Mouse (Mus musculus) MEL (cell line): ENCODE measurements around the gene Rnf213. TPM values are rescaled to one million over a fixed set of nuclear protein-coding genes. Genes with fewer than 3 reads are reported as not detected.

Experiments
- DNase-seq: peaks from one replicate; pipeline ENCODE4 v3.0.0; 2011; ENCODE audit warnings: low read depth, low spot score
- H3K27ac ChIP-seq: 2 replicates; pipeline ENCODE4 v1.5.1; 2012; ENCODE audit warnings: low read depth, mild to moderate bottlenecking, control low read depth, low read length, moderate library complexity; ENCODE audit not compliant: control insufficient read depth
- H3K27me3 ChIP-seq, 2 experiments: fragments of 150-350 bp in 1 of 2; sonication (generic) in 1 of 2; 2 replicates each; pipeline ENCODE4 v1.6.1; 2012; ENCODE audit warnings: low read length in 2 of 2, mild to moderate bottlenecking in 2 of 2, improper control_type of control experiment in 1 of 2, moderate library complexity in 1 of 2; ENCODE audit not compliant: insufficient read depth in 2 of 2, control insufficient read depth in 1 of 2
- H3K36me3 ChIP-seq, 2 experiments: 2 replicates each; pipeline ENCODE4 v1.6.1; 2012 to 2014; ENCODE audit warnings: low read length in 2 of 2, improper control_type of control experiment in 1 of 2, inconsistent platforms in 1 of 2, mild to moderate bottlenecking in 1 of 2; ENCODE audit not compliant: insufficient read depth in 2 of 2, control insufficient read depth in 1 of 2
- H3K4me1 ChIP-seq, 2 experiments: fragments of 150-350 bp in 1 of 2; sonication (generic) in 1 of 2; 2 replicates each; pipeline ENCODE4 v1.6.1; 2012; ENCODE audit warnings: low read length in 2 of 2, improper control_type of control experiment in 1 of 2, mild to moderate bottlenecking in 1 of 2; ENCODE audit not compliant: insufficient read depth in 2 of 2, control insufficient read depth in 1 of 2
- H3K4me3 ChIP-seq, 2 experiments: fragments of 150-350 bp in 1 of 2; sonication (generic) in 1 of 2; 2 replicates each; pipeline ENCODE4 v1.5.1; 2012; ENCODE audit warnings: low read depth in 2 of 2, low read length in 2 of 2, mild to moderate bottlenecking in 2 of 2, moderate library complexity in 2 of 2, control low read depth in 1 of 2, improper control_type of control experiment in 1 of 2; ENCODE audit not compliant: control insufficient read depth in 1 of 2, insufficient read depth in 1 of 2
- H3K79me2 ChIP-seq: 2 replicates; pipeline ENCODE4 v1.6.1; 2012; ENCODE audit warnings: mild to moderate bottlenecking, low read length, moderate library complexity; ENCODE audit not compliant: control insufficient read depth, poor library complexity, insufficient read depth
- H3K9ac ChIP-seq: 2 replicates; pipeline ENCODE4 v1.6.1; 2012; ENCODE audit warnings: low read depth, mild to moderate bottlenecking, control low read depth, low read length, moderate library complexity; ENCODE audit not compliant: control insufficient read depth, poor library complexity, severe bottlenecking
- H3K9me3 ChIP-seq: fragments of 150-350 bp; sonication (generic); replicated peaks from 2 replicates; pipeline ENCODE4 v1.6.1; 2012; ENCODE audit warnings: mild to moderate bottlenecking, low read length, improper control_type of control experiment, moderate library complexity; ENCODE audit not compliant: insufficient read depth
- BHLHE40 ChIP-seq: IDR thresholded peaks from 2 replicates; pipeline ENCODE4 v1.6.1; 2012; ENCODE audit warnings: low read depth, mild to moderate bottlenecking, inconsistent platforms, low read length, improper control_type of control experiment, borderline replicate concordance
- E2F4 ChIP-seq: IDR thresholded peaks from 2 replicates; pipeline ENCODE4 v1.6.1; 2011; ENCODE audit warnings: low read depth, low read length, improper control_type of control experiment, borderline replicate concordance
- ELF1 ChIP-seq: IDR thresholded peaks from 2 replicates; pipeline ENCODE4 v1.6.1; 2014; ENCODE audit warnings: low read depth, mild to moderate bottlenecking, inconsistent platforms, low read length, improper control_type of control experiment, moderate library complexity
- GATA1 ChIP-seq: IDR thresholded peaks from 2 replicates; pipeline ENCODE4 v1.6.1; 2011; ENCODE audit warnings: low read depth, low read length, improper control_type of control experiment
- HCFC1 ChIP-seq: IDR thresholded peaks from 2 replicates; pipeline ENCODE4 v1.6.1; 2012; ENCODE audit warnings: low read depth, mild to moderate bottlenecking, inconsistent platforms, low read length, improper control_type of control experiment, moderate library complexity
- JUND ChIP-seq: IDR thresholded peaks from 2 replicates; pipeline ENCODE4 v1.6.1; 2011; ENCODE audit warnings: low read depth, mild to moderate bottlenecking, improper control_type of control experiment, low read length
- KAT2A ChIP-seq: conservative IDR thresholded peaks from 2 replicates; pipeline ENCODE4 v1.6.1; 2012; ENCODE audit warnings: low read depth, low read length, improper control_type of control experiment, inconsistent platforms
- MAZ ChIP-seq: IDR thresholded peaks from 2 replicates; pipeline ENCODE4 v1.6.1; 2012; ENCODE audit warnings: low read depth, mild to moderate bottlenecking, inconsistent platforms, low read length, improper control_type of control experiment
- MEF2A ChIP-seq: IDR thresholded peaks from 2 replicates; pipeline ENCODE4 v1.6.1; 2014; ENCODE audit warnings: low read depth, mild to moderate bottlenecking, inconsistent platforms, low read length, improper control_type of control experiment; ENCODE audit not compliant: poor library complexity, insufficient replicate concordance, severe bottlenecking; ENCODE audit errors: extremely low read depth
- NELFE ChIP-seq: IDR thresholded peaks from 2 replicates; pipeline ENCODE4 v1.6.1; 2011; ENCODE audit warnings: low read depth, low read length, improper control_type of control experiment
- NRF1 ChIP-seq: IDR thresholded peaks from 2 replicates; pipeline ENCODE4 v1.6.1; 2014; ENCODE audit warnings: low read depth, mild to moderate bottlenecking, inconsistent platforms, low read length, improper control_type of control experiment, moderate library complexity; ENCODE audit not compliant: poor library complexity, insufficient read depth, severe bottlenecking
- POLR2A ChIP-seq, 2 experiments: IDR thresholded peaks; 2 replicates each; pipeline ENCODE4 v1.6.1; 2011 to 2012; ENCODE audit warnings: low read length in 2 of 2, mild to moderate bottlenecking in 2 of 2, control low read depth in 1 of 2, improper control_type of control experiment in 1 of 2, low read depth in 1 of 2, moderate library complexity in 1 of 2; ENCODE audit not compliant: control insufficient read depth in 1 of 2, insufficient read depth in 1 of 2, poor library complexity in 1 of 2
- RCOR1 ChIP-seq: IDR thresholded peaks from 2 replicates; pipeline ENCODE4 v1.6.1; 2012; ENCODE audit warnings: low read depth, mild to moderate bottlenecking, inconsistent platforms, low read length, improper control_type of control experiment
- SIN3A ChIP-seq: IDR thresholded peaks from 2 replicates; pipeline ENCODE4 v1.6.1; 2012; ENCODE audit warnings: low read length, improper control_type of control experiment, inconsistent platforms
- SMC3 ChIP-seq: IDR thresholded peaks from 2 replicates; pipeline ENCODE4 v1.6.1; 2011; ENCODE audit warnings: low read depth, low read length, improper control_type of control experiment
- TAL1 ChIP-seq: IDR thresholded peaks from 2 replicates; pipeline ENCODE4 v1.6.1; 2012; ENCODE audit warnings: mild to moderate bottlenecking, inconsistent platforms, low read length, moderate library complexity, mixed read lengths
- USF1 ChIP-seq: IDR thresholded peaks from 2 replicates; pipeline ENCODE4 v1.6.1; 2014; ENCODE audit warnings: low read depth, mild to moderate bottlenecking, inconsistent platforms, low read length, improper control_type of control experiment, moderate library complexity
- USF2 ChIP-seq, 2 experiments: IDR thresholded peaks; 2 replicates each; pipeline ENCODE4 v1.6.1; 2011 to 2012; ENCODE audit warnings: improper control_type of control experiment in 2 of 2, low read length in 2 of 2, borderline replicate concordance in 1 of 2, inconsistent platforms in 1 of 2, low read depth in 1 of 2, mild to moderate bottlenecking in 1 of 2; ENCODE audit not compliant: insufficient read depth in 1 of 2
- ZNF384 ChIP-seq: IDR thresholded peaks from 2 replicates; pipeline ENCODE4 v1.6.1; 2012; ENCODE audit warnings: low read depth, mild to moderate bottlenecking, inconsistent platforms, low read length, improper control_type of control experiment
- polyA plus RNA-seq, 2 experiments: library from polyadenylated mRNA; stranded (reverse) in 1 of 2; unstranded in 1 of 2; fragments of >175 nt in 1 of 2; fragments of >200 nt in 1 of 2; gene quantifications; 2 replicates each; pipeline versions ENCODE4 v1.2.1 to v1.2.4; 2012; ENCODE audit warnings: low replicate concordance in 2 of 2, low read depth in 1 of 2; ENCODE audit not compliant: insufficient read length in 2 of 2, insufficient read depth in 1 of 2, missing spikeins in 1 of 2
- total RNA-seq: library from RNA; depleted of rRNA; stranded (reverse); fragments of 300-350 nt; gene quantifications from 2 replicates; pipeline ENCODE4 v1.2.3, GENCODE M21; 2012

Gene Rnf213
- total and polyA plus RNA-seq, 3 experiments, result 10.7 to 11.6 TPM; not detected in 1

DNA sequence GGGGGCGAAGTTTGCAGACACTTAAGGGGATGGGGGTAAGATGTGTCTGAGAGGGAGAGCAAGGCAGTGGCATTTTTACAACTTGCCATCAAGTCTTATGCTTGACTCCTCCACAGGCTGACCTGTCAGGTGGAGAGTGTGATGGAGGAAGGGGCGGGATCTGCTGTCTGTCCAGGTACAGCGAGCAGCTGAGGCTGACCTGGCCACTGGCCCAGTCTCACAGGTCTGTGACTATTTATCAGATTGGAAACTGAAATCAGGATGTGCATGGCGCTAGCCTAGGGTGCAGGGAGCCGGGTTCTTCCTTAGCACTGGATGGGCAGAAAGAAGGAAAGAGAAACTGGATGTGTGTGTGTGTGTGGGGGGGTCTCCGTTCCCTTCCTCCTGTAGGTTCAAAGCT is 1.3 kb downstream of the Rnf213 start:
- H3K4me3 ChIP-seq, result no peak overlapping the region
- H3K9me3 ChIP-seq, result no peaks in the 10 kb centered on the region
- H3K79me2 ChIP-seq, result no peaks in the 10 kb centered on the region; the same call in 1 of the 2 replicates
- H3K27ac ChIP-seq, result no peak overlapping the region
- H3K27me3 ChIP-seq, result peaks cover 3 to 6% of the 10 kb centered on the region in 2 experiments
- H3K9ac ChIP-seq, result no peak overlapping the region
- peaks cover 6 to 25% of the 10 kb centered on the region in 2 experiments for H3K4me1 ChIP-seq
- DNase-seq, result no peak
- TF ChIP-seq NRF1, result no peak
- no peak for TF ChIP-seq USF1
- TF ChIP-seq MAZ, result no peak
- TF ChIP-seq GATA1, result no peak
- TF ChIP-seq HCFC1, result no peak
- TF ChIP-seq TAL1, result no peak
- TF ChIP-seq SMC3, result no peak
- TF ChIP-seq POLR2A (IDR thresholded peaks at IDR 0.05; ENCODE audit: control insufficient read depth in 1 of 2, insufficient read depth in 1 of 2, low read depth in 1 of 2, low read length in 2 of 2, poor library complexity in 1 of 2), result no peak
- TF ChIP-seq ELF1, result no peak
- peaks cover 0 to 5% of the 10 kb centered on the region in 2 experiments; a peak in 1 of 4 replicates for H3K36me3 ChIP-seq

DNA sequence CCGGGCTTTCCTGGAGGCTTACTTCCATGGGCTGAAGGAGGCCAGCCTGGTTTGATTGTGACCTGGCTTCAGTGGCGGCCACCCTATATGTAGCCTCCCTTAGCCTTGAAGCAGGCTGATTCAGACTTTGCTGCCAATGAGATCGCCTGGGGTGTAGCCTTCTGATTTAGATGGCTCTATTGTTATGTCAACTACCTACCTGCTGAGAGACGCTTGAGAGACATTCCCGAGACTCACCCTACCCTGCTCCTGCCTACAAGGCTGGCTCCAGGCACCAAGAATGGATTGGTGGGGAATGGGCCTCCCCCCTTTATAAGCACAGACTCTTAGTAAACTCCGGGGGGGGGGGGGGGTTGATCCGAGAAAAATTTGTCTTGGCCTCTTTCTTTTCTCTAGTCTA is 2.5 kb downstream of the Rnf213 start:
- no peak overlapping the region for H3K9ac ChIP-seq
- peaks cover 0 to 5% of the 10 kb centered on the region in 2 experiments; a peak in 1 of 4 replicates for H3K36me3 ChIP-seq
- no peaks in the 10 kb centered on the region; the same call in 1 of the 2 replicates for H3K79me2 ChIP-seq
- TF ChIP-seq E2F4 (no peak), POLR2A (IDR thresholded peaks at IDR 0.05; ENCODE audit: control insufficient read depth in 1 of 2, insufficient read depth in 1 of 2, low read depth in 1 of 2, low read length in 2 of 2, poor library complexity in 1 of 2) (no peak), NELFE (no peak), SIN3A (no peak), USF1 (no peak), SMC3 (no peak), JUND (no peak), HCFC1 (no peak), BHLHE40 (no peak), KAT2A (no peak), TAL1 (no peak), ZNF384 (no peak), RCOR1 (no peak), MEF2A (no peak), MAZ (no peak), USF2 (IDR thresholded peaks at IDR 0.05; ENCODE audit: borderline replicate concordance in 1 of 2, insufficient read depth in 1 of 2, low read depth in 1 of 2, low read length in 2 of 2) (no peak)
- no peaks in the 10 kb centered on the region for H3K9me3 ChIP-seq
- H3K27ac ChIP-seq, result no peak overlapping the region
- H3K4me1 ChIP-seq, result peaks cover 6 to 20% of the 10 kb centered on the region in 2 experiments
- no peak for DNase-seq
- H3K27me3 ChIP-seq, result no peaks in the 10 kb centered on the region
- H3K4me3 ChIP-seq, result no peak overlapping the region
